Mouse (Mus musculus) midbrain, postnatal 0 days (tissue): ENCODE measurements around the gene Zfp646. TPM values are rescaled to one million over a fixed set of nuclear protein-coding genes. Genes with fewer than 3 reads are reported as not detected.

Experiments
- ATAC-seq: fragments of 200-750 bp; cut with Nextera tagmentation; 2 replicates; pipeline ENCODE4 v1.8.0; 2017; ENCODE audit warnings: moderate number of reproducible peaks, mild to moderate bottlenecking, moderate TSS enrichment, moderate library complexity; ENCODE audit not compliant: low FRiP score
- DNase-seq: peaks from one replicate; pipeline ENCODE4 v3.0.0-alpha.2; 2015; ENCODE audit warnings: low spot score
- H3K27ac ChIP-seq: fragments of 300-500 bp; sonication (generic); 2 replicates; pipeline ENCODE4 v1.5.1; 2014; ENCODE audit warnings: low read depth, mild to moderate bottlenecking, low read length, mixed read lengths
- H3K27me3 ChIP-seq: fragments of 300-500 bp; sonication (generic); 2 replicates; pipeline ENCODE4 v1.6.1; 2014; ENCODE audit warnings: low read length, control low read depth, mixed read lengths; ENCODE audit not compliant: insufficient read depth
- H3K36me3 ChIP-seq: fragments of 300-500 bp; sonication (generic); 2 replicates; pipeline ENCODE4 v1.6.1; 2014; ENCODE audit warnings: low read length, control low read depth, mixed read lengths; ENCODE audit not compliant: insufficient read depth
- H3K4me1 ChIP-seq: fragments of 300-500 bp; sonication (generic); 2 replicates; pipeline ENCODE4 v1.6.1; 2014; ENCODE audit warnings: mild to moderate bottlenecking, control low read depth, antibody characterized with exemption, low read length, mixed read lengths; ENCODE audit not compliant: insufficient read depth
- H3K4me2 ChIP-seq: fragments of 300-500 bp; sonication (generic); 2 replicates; pipeline ENCODE4 v1.6.1; 2014; ENCODE audit warnings: low read depth, mild to moderate bottlenecking, low read length, mixed read lengths; ENCODE audit not compliant: poor library complexity, severe bottlenecking
- H3K4me3 ChIP-seq: fragments of 300-500 bp; sonication (generic); 2 replicates; pipeline ENCODE4 v1.5.1; 2014; ENCODE audit warnings: low read depth, mild to moderate bottlenecking, low read length, moderate library complexity
- H3K9ac ChIP-seq: fragments of 300-500 bp; sonication (generic); replicated peaks from 2 replicates; pipeline ENCODE4 v1.6.1; 2014; ENCODE audit warnings: mild to moderate bottlenecking, low read length, moderate library complexity, mixed read lengths; ENCODE audit not compliant: poor library complexity, severe bottlenecking
- H3K9me3 ChIP-seq: fragments of 300-500 bp; sonication (generic); 2 replicates; pipeline ENCODE4 v1.6.1; 2016; ENCODE audit warnings: low read length, control low read depth
- CTCF ChIP-seq: IDR thresholded peaks from 2 replicates; pipeline ENCODE4 v1.5.1; 2016; ENCODE audit warnings: antibody characterized with exemption, mild to moderate bottlenecking
- WGBS: fragments of 180-500 bp; shearing (Covaris S2); extraction: QIAGEN DNeasy Blood & Tissue Kit; methylation state at CpG from one replicate; pipeline ENCODE4 v1.1.7; 2014; 5-methylcytosine and 5-hydroxymethylcytosine counted together
- polyA plus RNA-seq: library from polyadenylated mRNA; unstranded; fragments of >200 nt; fragmentation: Nextera tagmentation; extraction: Ambion mirVana; gene quantifications from 2 replicates; pipeline ENCODE4 v1.2.1, GENCODE M21; 2015
- total RNA-seq: library from RNA; depleted of rRNA; stranded (reverse); fragments of >200 nt; gene quantifications from 2 replicates; pipeline ENCODE4 v1.2.3, GENCODE M21; 2014

Gene Zfp646
- total and polyA plus RNA-seq, 2 experiments from 2014 or later: 3.8 to 33.8 TPM

GRCm38 (mm10) chr7:127896384-127896783 lies 20.4 kb downstream of the Zfp646 start:
- H3K4me1 ChIP-seq: no peaks in the 10 kb centered on the region
- DNase-seq (peak; percentile 49), ATAC-seq (no peak)
- H3K36me3 ChIP-seq: peaks cover 15% of the 10 kb centered on the region; the same call in 1 of the 2 replicates
- H3K9ac ChIP-seq: no peak overlapping the region
- 64% methylated on average over 13 of the region's 13 CpGs for WGBS
- peak; percentile 78 for TF ChIP-seq CTCF
- no peaks in the 10 kb centered on the region for H3K27me3 ChIP-seq
- no peak overlapping the region for H3K4me3 ChIP-seq
- H3K9me3 ChIP-seq: no peaks in the 10 kb centered on the region
- no peak overlapping the region for H3K27ac ChIP-seq
- no peak overlapping the region for H3K4me2 ChIP-seq

- ATAC-seq (no peak), DNase-seq (no peak)
- Histone ChIP-seq H3K27ac (no peak overlapping the region), H3K4me2 (no peak overlapping the region), H3K4me1 (no peaks in the 10 kb centered on the region), H3K27me3 (no peaks in the 10 kb centered on the region), H3K4me3 (no peak overlapping the region), H3K9ac (no peak overlapping the region), H3K36me3 (peaks cover 9% of the 10 kb centered on the region; the same call in 1 of the 2 replicates), H3K9me3 (no peaks in the 10 kb centered on the region)
- no peak for TF ChIP-seq CTCF
- WGBS: 91% methylated on average over 7 of the region's 7 CpGs
Measured at GRCm38 (mm10) chr7:127897542-127897941, 21.5 kb downstream of the Zfp646 start.

GRCm38 (mm10) chr7:127898179-127898956 lies 22.3 kb downstream of the Zfp646 start:
- Histone ChIP-seq H3K27ac (no peak overlapping the region), H3K9ac (no peak overlapping the region), H3K4me1 (no peaks in the 10 kb centered on the region), H3K36me3 (0 out of 2 replicates have a peak, but pooled peaks cover under 1% of the 10 kb centered on the region), H3K4me2 (no peak overlapping the region), H3K27me3 (no peaks in the 10 kb centered on the region), H3K4me3 (no peak overlapping the region), H3K9me3 (no peaks in the 10 kb centered on the region)
- ATAC-seq (no peak), DNase-seq (no peak)
- no peak for TF ChIP-seq CTCF
- WGBS: 39% methylated on average over 10 of the region's 10 CpGs

GRCm38 (mm10) chr7:127899997-127900396 lies 24.0 kb downstream of the Zfp646 start:
- DNase-seq (no peak), ATAC-seq (no peak)
- H3K4me3 ChIP-seq: no peak overlapping the region
- H3K4me2 ChIP-seq: no peak overlapping the region
- H3K9me3 ChIP-seq: no peaks in the 10 kb centered on the region
- H3K9ac ChIP-seq: no peak overlapping the region
- H3K27me3 ChIP-seq: no peaks in the 10 kb centered on the region
- H3K4me1 ChIP-seq: peaks cover 8% of the 10 kb centered on the region; the same call in 1 of the 2 replicates
- H3K27ac ChIP-seq: no peak overlapping the region
- WGBS: 48% methylated on average over 7 of the region's 7 CpGs
- no peak for TF ChIP-seq CTCF
- no peaks in the 10 kb centered on the region for H3K36me3 ChIP-seq

- Histone ChIP-seq H3K36me3 (peaks cover 8% of the 10 kb centered on the region; the same call in 1 of the 2 replicates), H3K9me3 (no peaks in the 10 kb centered on the region), H3K4me1 (peaks cover 12% of the 10 kb centered on the region; the same call in 1 of the 2 replicates), H3K9ac (no peak overlapping the region), H3K27ac (no peak overlapping the region), H3K27me3 (no peaks in the 10 kb centered on the region), H3K4me3 (no peak overlapping the region), H3K4me2 (no peak overlapping the region)
- WGBS: 85% methylated on average over 2 of the region's 2 CpGs
- no peak for TF ChIP-seq CTCF
- ATAC-seq: no peak
- DNase-seq: no peak
Measured at GRCm38 (mm10) chr7:127901772-127902171, 25.8 kb downstream of the Zfp646 start.

- H3K4me1 ChIP-seq: peaks cover 12% of the 10 kb centered on the region; the same call in 1 of the 2 replicates
- H3K9me3 ChIP-seq: no peaks in the 10 kb centered on the region
- peak; percentile 90 for ATAC-seq
- H3K4me3 ChIP-seq: peak within 1 kb of the TSS; percentile 56
- peaks cover 22% of the 10 kb centered on the region for H3K36me3 ChIP-seq
- no peaks in the 10 kb centered on the region for H3K27me3 ChIP-seq
- DNase-seq: peak; percentile 92
- peak within 1 kb of the TSS; percentile 83 for H3K27ac ChIP-seq
- peak within 1 kb of the TSS; percentile 91 for H3K4me2 ChIP-seq
- TF ChIP-seq CTCF: peak; percentile 30
- H3K9ac ChIP-seq: peak within 1 kb of the TSS; percentile 89
- 8% methylated on average over 38 of the region's 38 CpGs for WGBS
Measured at GRCm38 (mm10) chr7:127903971-127904796, 28.2 kb downstream of the Zfp646 start, which contains the start of gene Bckdk. Gene Bckdk, plus strand, starts transcription at chr7:127904082.
